Mouse (Mus musculus) bone marrow, adult 2 months (tissue): ENCODE measurements around the gene Phb2. TPM values are rescaled to one million over a fixed set of nuclear protein-coding genes. Genes with fewer than 3 reads are reported as not detected.

Source experiments
- H3K27ac ChIP-seq: fragments of 200-500 bp; 2 replicates; pipeline ENCODE4 v1.5.1; 2012; ENCODE audit warnings: low read depth, mild to moderate bottlenecking, control low read depth, inconsistent platforms, low read length; ENCODE audit not compliant: control insufficient read depth, poor library complexity, insufficient read depth
- H3K4me1 ChIP-seq: fragments of 200-500 bp; 2 replicates; pipeline ENCODE4 v1.6.1; 2011; ENCODE audit warnings: low read length; ENCODE audit not compliant: control insufficient read depth, insufficient read depth
- H3K4me3 ChIP-seq: fragments of 200-500 bp; replicated peaks from 2 replicates; pipeline ENCODE3; 2011; ENCODE audit warnings: mild to moderate bottlenecking, low read depth, low read length, control low read depth; ENCODE audit not compliant: control insufficient read depth
- CTCF ChIP-seq: fragments of 200-500 bp; IDR thresholded peaks from 2 replicates; pipeline ENCODE4 v1.5.1; 2011; ENCODE audit warnings: low read length, control low read depth; ENCODE audit not compliant: control insufficient read depth, insufficient read depth
- POLR2A ChIP-seq: fragments of 200-500 bp; IDR thresholded peaks from 2 replicates; pipeline ENCODE4 v1.6.1; 2011; ENCODE audit warnings: low read depth, mild to moderate bottlenecking, control low read depth, low read length, borderline replicate concordance; ENCODE audit not compliant: control insufficient read depth
- WGBS: fragments of 180-500 bp; shearing (Covaris S2); methylation state at CpG from one replicate; pipeline ENCODE4 v1.1.7; 2018; 5-methylcytosine and 5-hydroxymethylcytosine counted together
- polyA plus RNA-seq: library from polyadenylated mRNA; stranded (reverse); fragments of >200 nt; gene quantifications from 2 replicates; pipeline ENCODE4 v1.2.4, GENCODE M21; 2011; ENCODE audit warnings: low replicate concordance; ENCODE audit not compliant: missing spikeins, insufficient read depth, insufficient read length

The Phb2 gene
- polyA plus RNA-seq, 1 experiment = 213 TPM

DNA sequence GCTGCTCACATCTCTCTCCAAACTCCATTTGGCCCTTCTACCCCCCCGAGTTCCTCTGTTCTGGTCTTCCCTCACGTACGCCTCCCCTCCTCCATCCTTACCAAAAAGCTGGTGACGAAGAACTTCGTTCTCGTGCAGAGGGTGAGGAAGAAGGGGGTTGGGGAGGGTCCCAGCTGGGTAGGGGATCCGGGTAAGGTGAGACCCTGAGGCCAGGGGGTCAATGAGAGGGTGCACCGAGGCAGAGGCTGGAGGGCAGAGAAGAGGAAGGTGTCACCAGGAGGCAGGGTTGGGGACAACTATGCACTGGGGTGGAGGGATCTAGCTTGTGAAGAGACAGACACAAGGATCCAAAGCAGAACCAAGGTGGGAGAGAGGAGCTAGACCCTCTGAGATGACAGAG is 31.5 kb downstream of the Phb2 start:
- WGBS = 88% methylated on average over 8 of the region's 8 CpGs
- H3K4me1 ChIP-seq = peaks cover 6% of the 10 kb centered on the region

DNA sequence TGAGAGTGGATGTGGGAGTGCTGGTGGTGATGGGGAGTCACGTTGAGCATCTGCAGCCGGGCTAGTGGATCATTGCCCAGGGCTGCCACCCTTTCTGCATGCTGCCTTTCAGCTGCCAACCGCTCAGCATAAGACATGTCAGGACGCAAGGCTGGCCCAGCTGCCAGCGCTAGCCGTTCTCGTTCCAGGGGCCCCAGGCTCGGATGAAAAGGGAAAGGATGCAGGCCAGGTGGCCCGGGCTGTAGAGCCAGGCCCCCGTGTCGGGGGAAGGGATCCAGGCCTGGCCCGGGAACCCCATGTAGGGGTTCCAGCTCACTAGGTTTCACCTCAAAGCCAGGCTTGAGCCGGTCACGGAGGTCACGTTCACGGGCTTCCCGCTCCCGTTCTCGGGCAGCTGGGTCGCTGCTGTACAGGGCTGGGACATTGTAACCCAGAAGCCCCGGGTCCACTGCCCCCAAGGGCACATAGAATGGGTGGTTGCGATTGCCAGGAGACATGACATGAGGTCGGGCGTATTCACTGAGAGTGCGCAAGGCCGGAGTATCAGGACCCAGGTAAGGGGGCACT is 32.7 kb downstream of the Phb2 start:
- Histone ChIP-seq H3K27ac (peak overlapping the region; percentile 90), H3K4me1 (peaks cover 2% of the 10 kb centered on the region; the same call in 1 of the 2 replicates), H3K4me3 (peak overlapping the region; percentile 8)
- 77% methylated on average over 26 of the region's 26 CpGs for WGBS
- no peak for TF ChIP-seq POLR2A
- no peak for TF ChIP-seq CTCF

More for the DNA sequence above, 31.5 kb downstream of the Phb2 start:
- Histone ChIP-seq H3K4me3 (no peak overlapping the region), H3K27ac (no peak overlapping the region)
- no peak for TF ChIP-seq CTCF
- no peak for TF ChIP-seq POLR2A

DNA sequence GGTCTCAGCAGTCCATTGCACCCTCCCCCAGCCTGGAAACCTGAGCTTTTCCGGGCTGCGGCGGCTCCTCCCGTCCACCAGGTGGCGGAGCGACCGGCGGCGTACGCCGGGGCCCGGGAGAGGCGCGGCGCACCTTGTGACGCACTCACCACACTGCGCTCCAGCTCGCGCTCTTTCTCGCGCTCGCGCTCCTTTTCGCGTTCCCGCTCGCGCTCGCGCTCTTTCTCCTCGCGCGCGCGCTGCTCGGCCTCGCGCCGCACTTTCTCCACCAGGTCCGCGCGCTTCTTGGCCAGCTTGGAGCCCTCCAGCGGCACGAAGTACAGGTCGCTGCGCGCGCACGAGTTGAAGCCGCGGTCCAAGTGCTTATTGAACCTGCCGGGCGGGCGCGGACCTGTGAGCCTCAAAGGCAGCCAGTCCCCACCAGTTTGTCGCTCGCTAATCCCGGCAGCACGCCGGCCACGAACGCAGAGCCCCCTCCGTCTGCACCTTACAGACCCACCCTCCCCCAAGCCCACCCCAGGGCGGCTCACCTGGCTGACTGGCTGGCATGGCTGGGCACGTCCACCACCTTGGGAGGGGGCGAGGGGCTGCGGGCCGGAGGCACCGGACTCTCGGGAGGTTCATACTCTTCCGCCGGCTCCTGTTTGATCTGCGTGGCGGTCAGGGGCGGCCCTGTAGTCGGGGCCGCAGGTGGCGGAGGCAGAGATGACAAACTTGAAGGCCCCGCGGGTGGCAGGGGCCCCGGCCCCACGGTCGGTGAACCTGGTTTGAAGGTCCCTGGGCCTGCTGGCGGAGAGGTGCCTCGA is 33.6 kb downstream of the Phb2 start:
- WGBS = under 1% methylated on average over 85 of the region's 85 CpGs
- TF ChIP-seq POLR2A (peak; percentile 68; the same call in 1 of the 2 replicates), CTCF (peak; percentile 66)
- peak overlapping the region; percentile 90 for H3K27ac ChIP-seq
- peak overlapping the region; percentile 78 for H3K4me3 ChIP-seq
- H3K4me1 ChIP-seq = no peaks in the 10 kb centered on the region; the same call in 1 of the 2 replicates

DNA sequence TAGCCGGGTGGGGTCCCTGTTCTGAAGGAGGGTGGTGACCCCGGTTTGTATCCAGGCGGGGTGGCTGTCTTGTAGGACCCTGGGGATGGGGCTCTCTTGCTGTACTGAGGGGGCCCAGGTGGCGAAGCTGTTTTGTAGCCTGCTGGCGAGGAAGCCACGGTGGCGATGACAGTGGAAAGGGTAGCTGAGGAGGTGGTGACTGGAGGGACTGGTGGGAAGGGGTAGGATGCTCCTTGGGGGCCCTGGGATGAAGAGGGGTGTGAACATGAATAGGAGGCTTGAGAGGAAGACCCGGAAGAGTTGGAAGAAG is 34.1 kb downstream of the Phb2 start:
- no peak for TF ChIP-seq POLR2A
- no peak for TF ChIP-seq CTCF
- peak overlapping the region; percentile 78 for H3K4me3 ChIP-seq
- H3K4me1 ChIP-seq = no peaks in the 10 kb centered on the region; the same call in 1 of the 2 replicates
- peak overlapping the region; percentile 90 for H3K27ac ChIP-seq
- WGBS = 20% methylated on average over 8 of the region's 8 CpGs

DNA sequence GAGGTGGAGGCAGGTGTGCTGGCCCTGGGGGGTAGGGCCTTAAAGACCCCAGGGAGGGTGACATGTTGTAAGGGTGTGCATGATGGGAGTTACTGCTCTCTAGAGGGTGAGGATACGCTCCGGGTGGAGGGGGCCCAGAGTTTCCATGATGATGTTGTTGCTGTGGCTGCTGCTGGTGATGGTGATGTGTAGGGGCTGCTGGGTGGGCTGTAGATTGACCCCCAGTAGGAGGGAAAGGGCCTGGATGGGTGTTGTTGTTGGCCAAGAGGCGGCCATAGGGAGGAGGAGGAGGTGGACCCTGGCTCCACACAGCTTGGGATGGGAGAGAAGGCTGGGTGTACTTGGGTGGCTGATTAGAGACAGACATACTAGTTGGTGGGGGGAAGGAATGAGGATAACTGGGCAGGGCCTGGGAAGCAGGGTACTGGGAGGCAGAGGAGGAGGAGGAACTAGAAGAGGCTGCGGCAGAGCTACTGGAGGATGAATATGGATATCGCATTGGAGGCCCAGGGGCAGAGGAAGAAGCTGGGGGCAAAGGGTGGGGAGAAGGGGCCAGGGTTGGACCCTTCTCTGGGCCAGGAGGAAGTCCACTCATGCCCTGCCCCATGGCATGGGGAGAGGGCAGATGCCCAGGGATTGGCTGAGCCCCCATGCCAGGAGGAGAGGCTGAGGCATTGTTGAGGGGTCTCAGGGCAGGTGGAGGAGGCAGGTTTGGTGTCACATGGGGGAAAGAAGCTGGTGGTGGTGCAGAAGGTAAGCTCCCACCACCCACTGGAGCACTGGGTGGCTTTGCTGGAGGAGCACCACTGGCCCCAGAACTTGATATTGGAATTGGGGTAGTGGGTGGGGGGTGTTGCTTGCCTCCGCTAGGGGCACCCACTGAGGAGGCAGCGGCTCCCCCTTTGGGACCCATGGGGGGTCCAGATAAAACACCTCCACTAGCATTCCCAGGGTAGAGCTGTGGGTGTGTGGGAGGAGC is 34.8 kb downstream of the Phb2 start:
- 89% methylated on average over 7 of the region's 7 CpGs for WGBS
- no peak overlapping the region for H3K27ac ChIP-seq
- TF ChIP-seq POLR2A (no peak), CTCF (no peak)
- H3K4me1 ChIP-seq = no peaks in the 10 kb centered on the region; the same call in 1 of the 2 replicates
- no peak overlapping the region for H3K4me3 ChIP-seq

DNA sequence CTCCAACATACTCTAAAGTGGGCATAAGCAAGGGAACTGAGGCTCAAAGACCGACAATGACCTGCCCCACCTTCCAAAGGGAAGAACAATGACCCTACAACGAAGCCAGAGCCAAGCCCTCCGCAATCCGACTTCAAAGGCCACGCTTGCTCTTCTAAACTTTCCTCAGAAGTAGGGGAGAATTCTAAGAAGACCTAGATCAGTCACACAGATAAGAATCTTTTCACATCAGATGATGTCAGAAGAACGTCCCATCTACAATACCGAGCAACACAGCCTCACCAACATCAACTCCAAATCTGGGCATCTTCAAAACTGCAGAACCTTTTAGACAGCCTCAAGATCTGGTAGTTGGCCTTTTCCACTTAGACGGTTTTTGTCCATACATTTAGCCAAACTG is 38.3 kb downstream of the Phb2 start:
- H3K4me1 ChIP-seq = no peaks in the 10 kb centered on the region; the same call in 1 of the 2 replicates
- 82% methylated on average over 8 of the region's 8 CpGs for WGBS
- H3K27ac ChIP-seq = no peak overlapping the region
- TF ChIP-seq POLR2A (no peak), CTCF (no peak)
- no peak overlapping the region for H3K4me3 ChIP-seq

DNA sequence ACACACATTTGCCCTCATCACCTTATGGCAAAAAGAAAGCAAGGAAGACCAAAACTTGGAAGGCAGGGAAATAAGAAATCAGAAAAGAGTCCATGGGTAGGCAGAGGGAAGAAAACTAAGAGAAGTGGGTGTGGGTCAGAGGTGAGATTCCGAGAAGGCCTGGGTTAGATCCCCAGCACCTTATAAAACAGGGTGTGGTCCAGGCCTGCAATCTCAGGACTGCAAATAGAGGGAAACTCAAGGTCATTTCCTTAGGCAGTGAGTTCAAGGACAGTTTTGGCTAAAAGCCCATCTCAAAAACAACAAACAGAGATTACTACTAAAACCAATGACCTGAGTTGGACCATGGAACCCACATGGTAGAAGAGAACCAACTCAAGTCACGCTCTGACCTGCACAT is 41.7 kb downstream of the Phb2 start:
- no peaks in the 10 kb centered on the region for H3K4me1 ChIP-seq
- no peak overlapping the region for H3K27ac ChIP-seq
- H3K4me3 ChIP-seq = no peak overlapping the region
- WGBS = 86% methylated on average over 2 of the region's 2 CpGs
- TF ChIP-seq CTCF (no peak), POLR2A (no peak)

DNA sequence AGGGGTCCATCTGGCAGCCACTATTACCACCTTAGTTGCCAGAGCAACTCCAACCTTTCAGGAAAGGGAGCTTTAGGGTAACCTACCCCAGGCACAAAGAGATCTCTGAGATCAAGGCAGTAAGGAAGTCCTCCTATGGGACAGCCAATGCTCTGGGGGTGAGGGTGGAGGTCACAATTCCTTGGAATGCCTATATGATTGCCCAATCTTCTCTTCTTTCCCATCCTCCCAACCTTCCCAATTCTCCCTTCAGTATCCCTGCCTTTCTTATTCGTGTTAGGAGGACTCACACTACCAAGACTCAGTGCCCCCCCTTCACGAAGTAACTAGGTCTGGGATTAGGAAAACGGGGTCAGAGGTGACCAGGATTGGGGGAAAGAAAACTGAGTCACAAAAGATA is 43.2 kb downstream of the Phb2 start:
- no peak for TF ChIP-seq CTCF
- no peak for TF ChIP-seq POLR2A
- Histone ChIP-seq H3K4me1 (no peaks in the 10 kb centered on the region), H3K4me3 (peak overlapping the region; percentile 79), H3K27ac (no peak overlapping the region)
- WGBS = 27% methylated on average over 3 of the region's 3 CpGs
